Mouse (Mus musculus) heart, embryonic 11.5 days (tissue): Measurements from ENCODE around the gene Cadps2. TPM values are rescaled to one million over a fixed set of nuclear protein-coding genes. Genes with fewer than 3 reads are reported as not detected.

Experiments used
- ATAC-seq: fragments of 200-750 bp; cut with Nextera tagmentation; replicated peaks from 2 replicates; pipeline ENCODE4 v1.8.0; 2017; ENCODE audit warnings: moderate library complexity; ENCODE audit not compliant: insufficient number of reproducible peaks, low FRiP score, low TSS enrichment
- H3K27ac ChIP-seq: fragments of 300-500 bp; sonication (generic); 2 replicates; pipeline ENCODE4 v1.5.1; 2014; ENCODE audit warnings: mild to moderate bottlenecking, low read depth, low read length
- H3K27me3 ChIP-seq: fragments of 300-500 bp; sonication (generic); 2 replicates; pipeline ENCODE4 v1.6.1; 2014; ENCODE audit warnings: mild to moderate bottlenecking, low read length, mixed read lengths; ENCODE audit not compliant: control insufficient read depth, insufficient read depth
- H3K36me3 ChIP-seq: fragments of 300-500 bp; sonication (generic); 2 replicates; pipeline ENCODE4 v1.6.1; 2014; ENCODE audit warnings: mild to moderate bottlenecking, low read length, moderate library complexity, mixed read lengths; ENCODE audit not compliant: control insufficient read depth, insufficient read depth
- H3K4me1 ChIP-seq: fragments of 300-500 bp; sonication (generic); 2 replicates; pipeline ENCODE4 v1.6.1; 2014; ENCODE audit warnings: low read length; ENCODE audit not compliant: control insufficient read depth, insufficient read depth
- H3K4me2 ChIP-seq: fragments of 300-500 bp; sonication (generic); 2 replicates; pipeline ENCODE4 v1.6.1; 2014; ENCODE audit warnings: mild to moderate bottlenecking, moderate library complexity
- H3K4me3 ChIP-seq: fragments of 300-500 bp; sonication (generic); 2 replicates; pipeline ENCODE4 v1.5.1; 2014; ENCODE audit warnings: low read depth, low read length
- H3K9ac ChIP-seq: fragments of 300-500 bp; sonication (generic); 2 replicates; pipeline ENCODE4 v1.6.1; 2014; ENCODE audit warnings: mild to moderate bottlenecking, low read depth, low read length, moderate library complexity
- H3K9me3 ChIP-seq: fragments of 300-500 bp; sonication (generic); replicated peaks from 2 replicates; pipeline ENCODE4 v1.6.1; 2016; ENCODE audit warnings: low read length; ENCODE audit not compliant: control insufficient read depth
- WGBS: fragments of 180-500 bp; shearing (Covaris S2); extraction: QIAGEN DNeasy Blood & Tissue Kit; methylation state at CpG from one replicate; pipeline ENCODE4 v1.1.7; 2014; ENCODE audit not compliant: insufficient replicate concordance; 5-methylcytosine and 5-hydroxymethylcytosine counted together
- polyA plus RNA-seq: library from polyadenylated mRNA; unstranded; fragments of >200 nt; fragmentation: Nextera tagmentation; extraction: Ambion mirVana; gene quantifications from 2 replicates; pipeline ENCODE4 v1.2.1, GENCODE M21; 2014

The Cadps2 gene
- polyA plus RNA-seq, 1 experiment from 2014 or later = 1.2 TPM

DNA sequence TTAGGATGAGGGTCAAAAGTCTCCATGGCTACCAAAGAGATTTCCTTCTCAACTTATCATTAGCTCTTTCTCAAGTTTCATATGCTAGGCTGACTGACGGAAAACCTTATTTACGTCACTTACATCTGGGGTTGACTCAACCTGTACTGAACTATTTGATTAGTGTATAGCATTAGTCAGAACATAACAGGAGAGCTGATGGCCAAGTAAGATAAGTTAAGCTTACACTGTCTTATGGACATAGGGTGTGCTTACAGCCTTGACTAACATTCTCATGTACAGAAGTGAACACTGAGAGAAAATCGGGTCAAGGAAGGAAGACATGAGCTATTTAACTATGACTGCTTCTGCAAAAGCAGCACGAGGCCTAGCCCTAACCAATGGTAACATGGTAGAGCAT, 550.5 kb downstream of the Cadps2 start:
- H3K4me1 ChIP-seq = no peaks in the 10 kb centered on the region
- no peak overlapping the region for H3K9ac ChIP-seq
- ATAC-seq = no peak
- 81% methylated on average over 4 of the region's 4 CpGs for WGBS
- H3K36me3 ChIP-seq = no peaks in the 10 kb centered on the region
- no peaks in the 10 kb centered on the region for H3K27me3 ChIP-seq
- no peaks in the 10 kb centered on the region for H3K9me3 ChIP-seq
- no peak overlapping the region for H3K27ac ChIP-seq
- H3K4me3 ChIP-seq = no peak overlapping the region
- no peak overlapping the region for H3K4me2 ChIP-seq

DNA sequence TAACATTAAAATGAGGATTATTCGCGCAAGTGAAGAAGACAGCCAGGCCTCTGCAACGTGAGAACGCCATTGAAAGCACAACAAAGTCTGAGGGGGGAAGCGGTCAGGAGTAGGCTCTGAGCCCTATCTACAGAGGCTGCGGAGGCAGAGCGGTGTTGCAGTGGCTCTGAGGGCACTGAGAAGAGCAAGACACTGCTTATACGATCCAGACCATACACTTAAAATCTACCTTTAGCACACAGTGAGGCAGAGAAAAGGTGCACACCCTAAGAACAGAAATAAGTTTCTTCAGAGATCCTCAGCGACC, 557.8 kb downstream of the Cadps2 start:
- Histone ChIP-seq H3K4me1 (no peaks in the 10 kb centered on the region), H3K4me3 (no peak overlapping the region), H3K9ac (no peak overlapping the region), H3K27me3 (0 out of 2 replicates have a peak, but pooled peaks cover 2% of the 10 kb centered on the region), H3K4me2 (no peak overlapping the region), H3K27ac (no peak overlapping the region), H3K36me3 (no peaks in the 10 kb centered on the region), H3K9me3 (no peaks in the 10 kb centered on the region)
- ATAC-seq = no peak
- WGBS = 38% methylated on average over 9 of the region's 9 CpGs

DNA sequence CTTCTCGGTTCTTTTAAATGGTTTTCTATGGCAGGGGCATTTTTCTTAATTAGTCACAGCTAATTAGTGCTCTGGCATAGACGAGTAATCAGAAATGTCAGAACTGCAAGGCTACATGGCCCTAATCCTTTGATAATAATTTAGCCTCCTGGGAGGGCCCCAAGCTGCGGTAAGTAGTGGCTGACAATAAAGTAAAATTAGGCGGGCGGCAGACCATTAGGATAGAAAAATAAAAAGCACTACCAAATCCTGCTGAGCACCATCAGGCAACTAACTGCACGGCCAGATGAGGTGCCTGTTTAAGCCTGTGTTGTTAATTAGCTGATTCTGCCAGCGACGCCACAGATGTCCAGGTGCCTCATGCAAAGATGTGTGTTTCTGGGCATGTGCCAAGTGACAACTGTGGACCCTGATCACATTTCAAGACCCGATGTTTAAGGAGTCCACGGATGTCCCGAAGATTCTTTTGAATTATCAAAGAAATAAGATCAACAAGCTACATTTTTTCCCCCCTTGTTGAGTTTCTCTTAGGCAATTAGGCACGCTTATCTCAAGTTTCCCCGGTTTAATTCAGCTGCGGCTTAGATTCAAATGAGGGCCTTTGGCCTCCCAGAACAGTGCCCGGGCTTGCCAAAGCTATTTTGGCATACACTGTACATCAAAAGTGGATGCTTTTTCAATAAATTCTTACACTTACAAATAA, 558.3 kb downstream of the Cadps2 start:
- 39% methylated on average over 15 of the region's 15 CpGs for whole genome bisulfite sequencing
- Histone ChIP-seq H3K4me3 (no peak overlapping the region), H3K27ac (no peak overlapping the region), H3K9me3 (no peaks in the 10 kb centered on the region), H3K36me3 (no peaks in the 10 kb centered on the region), H3K27me3 (0 out of 2 replicates have a peak, but pooled peaks cover 2% of the 10 kb centered on the region), H3K4me2 (no peak overlapping the region), H3K9ac (no peak overlapping the region), H3K4me1 (no peaks in the 10 kb centered on the region)
- ATAC-seq = no peak

DNA sequence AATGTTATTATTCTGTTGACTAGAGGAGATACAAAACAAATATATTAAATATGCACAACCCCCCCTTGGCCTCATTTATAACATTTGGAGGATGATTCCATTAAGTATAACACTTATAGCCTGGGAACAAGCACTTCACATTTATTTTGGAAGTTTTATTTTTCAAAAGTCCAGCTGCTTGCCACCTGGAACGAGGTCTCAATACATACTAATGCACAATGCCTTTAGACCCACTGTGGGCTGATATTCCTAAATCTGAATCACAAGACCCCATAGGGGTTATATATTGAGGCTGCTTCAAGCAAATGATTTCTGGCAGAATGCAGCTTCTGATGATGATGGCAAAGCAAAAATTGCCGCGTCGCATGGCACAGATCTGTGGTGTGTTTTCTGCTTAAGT, 565.7 kb downstream of the Cadps2 start:
- Histone ChIP-seq H3K9ac (no peak overlapping the region), H3K4me1 (no peaks in the 10 kb centered on the region), H3K9me3 (no peaks in the 10 kb centered on the region), H3K27ac (no peak overlapping the region), H3K27me3 (peaks cover 14% of the 10 kb centered on the region), H3K4me3 (no peak overlapping the region), H3K36me3 (no peaks in the 10 kb centered on the region), H3K4me2 (no peak overlapping the region)
- 75% methylated on average over 4 of the region's 4 CpGs for WGBS
- no peak for ATAC-seq

DNA sequence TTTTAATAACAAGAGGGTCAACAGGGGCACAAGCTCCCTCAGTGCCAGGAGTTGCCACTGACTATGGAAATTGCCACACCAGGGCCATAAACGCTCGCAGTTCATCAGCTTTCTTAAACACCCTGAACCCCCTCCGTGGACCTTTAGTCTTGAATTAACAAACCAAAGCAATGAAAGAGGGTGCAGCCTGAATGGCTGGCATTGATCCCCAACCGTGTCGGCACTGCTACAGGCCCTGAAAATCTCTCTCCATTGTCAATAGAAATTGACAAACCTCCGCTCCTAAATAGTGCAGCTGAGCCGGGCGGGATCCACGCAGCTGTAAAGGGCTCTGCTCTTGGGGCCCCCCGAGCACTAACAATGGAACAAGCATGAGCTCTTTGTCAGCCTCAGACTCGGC, 566.2 kb downstream of the Cadps2 start:
- Histone ChIP-seq H3K36me3 (no peaks in the 10 kb centered on the region), H3K9ac (no peak overlapping the region), H3K9me3 (no peaks in the 10 kb centered on the region), H3K27me3 (peaks cover 14% of the 10 kb centered on the region), H3K4me2 (no peak overlapping the region; the same call in 1 of the 2 replicates), H3K4me1 (no peaks in the 10 kb centered on the region), H3K27ac (no peak overlapping the region), H3K4me3 (no peak overlapping the region)
- no peak for ATAC-seq
- WGBS = 12% methylated on average over 11 of the region's 11 CpGs

DNA sequence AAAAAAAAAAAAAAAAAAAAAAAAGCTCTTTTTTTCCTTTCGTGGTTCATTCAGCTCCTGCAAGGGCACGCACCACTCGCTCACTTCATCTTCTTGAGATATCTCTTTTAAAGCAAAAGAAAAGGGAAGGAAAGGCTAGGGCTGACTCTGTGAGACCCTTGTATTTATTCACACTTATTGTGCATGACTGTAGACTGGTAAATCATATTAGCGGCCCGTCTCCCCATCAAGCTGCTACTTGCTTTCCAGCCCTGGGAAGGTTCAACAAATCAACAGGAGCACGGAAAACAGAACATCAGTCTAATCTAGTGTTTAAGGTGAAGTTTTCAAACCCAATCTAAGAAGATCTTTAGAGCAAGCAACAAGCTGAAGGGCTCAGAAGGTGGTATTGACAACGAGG, 566.7 kb downstream of the Cadps2 start:
- H3K4me2 ChIP-seq = no peak overlapping the region
- ATAC-seq = no peak
- no peak overlapping the region for H3K27ac ChIP-seq
- no peak overlapping the region for H3K4me3 ChIP-seq
- H3K4me1 ChIP-seq = no peaks in the 10 kb centered on the region
- no peaks in the 10 kb centered on the region for H3K36me3 ChIP-seq
- no peaks in the 10 kb centered on the region for H3K9me3 ChIP-seq
- WGBS = 30% methylated on average over 7 of the region's 7 CpGs
- H3K9ac ChIP-seq = no peak overlapping the region
- H3K27me3 ChIP-seq = peaks cover 14% of the 10 kb centered on the region

DNA sequence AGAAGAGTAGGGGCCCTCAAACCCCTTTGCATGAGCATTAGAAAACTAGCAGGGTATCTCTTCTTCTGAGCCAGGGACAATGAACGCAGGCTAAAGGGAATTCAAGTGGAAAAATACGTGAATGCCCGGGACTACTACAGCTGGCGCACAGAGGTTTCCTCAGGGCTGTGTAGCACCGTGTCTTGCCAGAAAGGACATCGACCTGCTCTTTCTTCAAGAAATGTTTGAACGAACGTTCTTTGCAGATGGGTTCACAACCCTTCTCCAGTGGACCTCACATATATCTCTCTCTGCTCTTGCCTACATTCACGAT, 578.5 kb downstream of the Cadps2 start:
- no peak for ATAC-seq

DNA sequence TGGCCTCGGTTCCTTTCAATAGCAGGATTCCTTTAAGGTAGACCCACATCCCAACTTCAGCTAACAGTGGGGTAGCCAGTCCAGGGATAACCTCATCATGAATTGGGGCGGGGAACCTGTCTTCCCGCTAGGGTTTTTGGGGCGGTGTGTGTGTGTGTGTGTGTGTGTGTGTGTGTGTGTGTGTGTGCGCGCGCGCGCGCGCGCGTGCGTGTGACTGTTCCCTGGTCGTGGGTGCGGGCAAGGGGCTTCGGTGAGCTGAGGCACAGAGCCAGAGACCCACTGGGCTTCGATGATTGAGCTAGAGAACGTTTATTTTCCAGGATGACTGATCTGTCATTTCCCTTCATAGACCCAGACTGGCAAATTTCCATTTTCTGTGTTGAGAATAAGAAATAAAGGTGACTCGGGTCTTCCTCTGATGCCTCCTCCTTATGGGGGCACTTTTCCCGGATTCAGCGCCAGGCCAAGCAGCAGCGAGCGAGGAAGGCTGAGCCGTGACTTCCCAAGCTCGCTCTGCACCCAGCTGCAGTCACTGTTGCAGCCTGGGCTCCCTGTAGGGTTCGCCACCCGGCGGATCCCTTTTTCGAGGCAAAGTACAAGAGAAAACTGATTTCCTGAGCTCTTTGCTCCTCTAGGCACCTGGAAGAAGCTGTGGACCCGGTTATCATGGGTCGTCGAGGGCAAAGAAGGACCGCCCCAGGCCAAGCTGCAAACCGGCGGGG, 579.0 kb downstream of the Cadps2 start:
- WGBS = 5% methylated on average over 36 of the region's 36 CpGs
- Histone ChIP-seq H3K36me3 (no peaks in the 10 kb centered on the region), H3K4me2 (peak overlapping the region; percentile 39), H3K9me3 (no peaks in the 10 kb centered on the region), H3K4me3 (peak overlapping the region; percentile 18), H3K4me1 (0 out of 2 replicates have a peak, but pooled peaks cover 2% of the 10 kb centered on the region), H3K27ac (no peak overlapping the region), H3K27me3 (peaks cover 64% of the 10 kb centered on the region), H3K9ac (no peak overlapping the region)
- no peak; the same call in 1 of the 2 replicates for ATAC-seq

More for the DNA sequence above, 578.5 kb downstream of the Cadps2 start:
- Histone ChIP-seq H3K4me1 (0 out of 2 replicates have a peak, but pooled peaks cover 2% of the 10 kb centered on the region), H3K27me3 (peaks cover 59% of the 10 kb centered on the region), H3K9me3 (no peaks in the 10 kb centered on the region), H3K4me3 (peak overlapping the region; percentile 18; the same call in 1 of the 2 replicates), H3K9ac (no peak overlapping the region), H3K4me2 (peak overlapping the region; percentile 39), H3K27ac (no peak overlapping the region), H3K36me3 (no peaks in the 10 kb centered on the region)
- 3% methylated on average over 9 of the region's 9 CpGs for WGBS

DNA sequence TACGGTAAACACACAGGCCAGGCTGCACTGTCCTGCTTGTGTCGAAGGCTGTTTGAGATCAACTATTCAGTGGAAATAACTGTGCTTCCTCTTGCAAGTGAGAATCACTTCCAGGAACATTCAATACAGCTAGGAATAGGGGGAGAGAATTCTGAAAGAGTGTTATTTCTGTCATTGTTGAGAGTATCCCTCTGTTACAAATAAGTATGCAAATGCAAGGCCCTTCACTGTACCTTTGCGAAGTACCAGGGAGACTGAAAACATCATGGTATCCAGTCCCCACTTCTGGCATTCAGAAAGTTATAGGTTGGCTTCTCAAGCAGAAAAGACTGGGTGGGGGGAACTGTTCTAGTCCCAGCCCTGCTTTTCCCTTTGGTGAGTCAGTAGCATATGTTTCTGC, 581.2 kb downstream of the Cadps2 start:
- Histone ChIP-seq H3K27ac (no peak overlapping the region), H3K4me2 (no peak overlapping the region), H3K4me3 (no peak overlapping the region), H3K27me3 (peaks cover 84% of the 10 kb centered on the region), H3K36me3 (no peaks in the 10 kb centered on the region), H3K9me3 (no peaks in the 10 kb centered on the region), H3K9ac (no peak overlapping the region), H3K4me1 (0 out of 2 replicates have a peak, but pooled peaks cover 6% of the 10 kb centered on the region)
- ATAC-seq = no peak
- 27% methylated on average over 3 of the region's 3 CpGs for WGBS
